Mouse (Mus musculus) erythroblast, adult 5-6 weeks (primary cell): ENCODE measurements at regions not wholly inside any gene's neighbourhood (a gene's known extent, or its start where the extent isn't known, plus 50 kb on each side); places are given as distances from the start of the nearest gene placed in this dataset.

Experiments used
- ATAC-seq: replicated peaks from 2 replicates; pipeline ENCODE4 v1.8.0; 2016; ENCODE audit warnings: moderate number of reproducible peaks, mild to moderate bottlenecking, moderate TSS enrichment, inconsistent platforms; ENCODE audit not compliant: poor library complexity, low FRiP score, severe bottlenecking

DNA sequence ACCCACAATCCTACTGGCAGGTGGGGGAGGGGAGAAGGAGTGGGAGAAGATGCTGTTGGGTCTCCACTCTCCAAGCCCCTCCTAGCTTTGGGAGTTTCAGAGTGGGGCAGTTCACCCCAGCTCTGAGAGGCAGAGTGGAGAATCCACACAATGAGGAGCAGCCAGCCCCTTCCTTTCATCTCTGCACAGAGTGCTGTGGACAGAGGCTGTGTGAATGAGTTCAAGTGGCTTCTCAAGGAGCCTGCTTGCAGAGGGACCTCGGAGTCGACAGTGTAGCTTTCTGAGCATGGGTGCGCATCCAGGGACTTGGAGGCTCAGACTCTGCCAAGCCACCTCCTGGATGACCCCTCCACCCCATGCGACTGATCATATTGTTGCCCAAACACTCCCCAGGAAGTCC, 88.9 kb upstream of the Gm26897 start:
- ATAC-seq, result no peak

GRCm38 (mm10) chr5:111647686-111648200, 86.0 kb upstream of the Gm26897 start:
- no peak for ATAC-seq

- ATAC-seq, result no peak
Observed at GRCm38 (mm10) chr5:111648481-111648880, 85.2 kb upstream of the Gm26897 start.

DNA sequence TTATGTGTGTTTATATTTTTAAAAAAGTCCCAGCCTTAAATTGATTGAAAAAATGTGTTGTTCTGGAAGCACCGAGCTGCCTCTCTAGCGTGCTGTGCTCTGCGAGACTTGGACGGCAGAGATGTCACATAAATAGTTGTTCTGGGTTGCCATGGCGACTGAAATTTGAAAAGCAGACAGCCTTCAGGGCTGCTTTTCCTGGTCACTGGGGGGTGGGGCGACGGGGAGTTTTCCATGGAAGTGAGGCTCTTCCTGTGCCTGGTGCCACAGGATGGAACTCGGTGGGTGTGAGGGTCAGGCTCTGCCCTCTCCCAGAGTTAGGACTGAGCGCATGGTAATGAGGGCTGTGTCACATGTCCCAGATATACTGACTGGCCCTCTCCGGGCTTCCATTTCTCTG, 84.7 kb upstream of the Gm26897 start:
- no peak for ATAC-seq

GRCm38 (mm10) chr5:111652472-111652871, 81.3 kb upstream of the Gm26897 start:
- ATAC-seq, result no peak

GRCm38 (mm10) chr5:111656436-111656835, 77.3 kb upstream of the Gm26897 start:
- no peak for ATAC-seq

DNA sequence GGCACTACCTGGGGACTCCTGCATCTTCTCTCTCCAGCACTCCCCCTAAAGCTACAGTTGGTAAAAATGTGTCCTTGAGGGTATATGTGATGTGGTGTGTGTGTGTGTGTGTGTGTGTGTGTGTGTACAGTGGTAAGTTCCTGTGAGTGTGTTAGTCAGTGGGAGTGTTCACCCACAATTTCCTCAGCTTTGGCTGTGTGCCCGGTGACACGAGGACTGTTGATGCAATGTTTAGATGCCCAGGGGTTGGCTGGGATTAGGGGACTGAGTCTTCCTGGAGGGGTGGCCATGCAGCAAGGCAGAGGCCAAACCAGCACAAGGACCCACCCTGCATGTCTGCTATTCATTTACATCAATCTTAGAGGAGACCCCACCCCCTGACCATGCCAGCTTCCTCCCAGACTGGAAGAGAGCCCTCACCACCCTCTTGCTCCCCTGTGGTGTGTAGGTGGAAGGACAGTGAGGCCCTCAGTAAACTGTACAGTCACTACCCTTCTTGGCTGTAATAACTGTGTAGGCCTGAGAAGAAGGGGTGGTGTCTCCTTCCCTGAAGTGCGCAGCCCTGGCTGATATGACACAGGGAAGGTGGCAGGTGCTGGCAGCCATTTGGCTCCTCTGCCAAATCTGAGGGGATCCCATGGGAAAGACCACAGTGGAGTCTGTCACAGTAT, 75.8 kb upstream of the Gm26897 start:
- no peak for ATAC-seq

DNA sequence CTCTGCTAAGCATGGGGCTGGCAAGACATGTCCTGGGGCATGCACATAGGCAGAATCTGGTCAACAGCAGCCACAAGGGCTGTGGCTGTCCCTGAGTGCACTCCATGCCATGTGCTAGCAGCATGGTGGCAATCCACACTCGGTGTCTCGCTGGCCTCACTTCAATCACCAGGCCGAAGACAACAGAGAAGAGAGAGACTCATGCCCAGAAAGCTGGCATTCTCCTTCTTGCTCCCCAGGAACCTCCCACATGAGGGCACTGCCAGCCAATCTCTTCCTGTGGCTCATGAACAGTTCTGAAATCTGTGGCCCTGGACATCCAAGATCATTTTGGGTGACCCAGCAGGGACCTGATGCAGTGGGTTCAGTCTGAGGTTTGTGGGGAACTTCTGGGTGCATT, 74.5 kb upstream of the Gm26897 start:
- ATAC-seq, result no peak

DNA sequence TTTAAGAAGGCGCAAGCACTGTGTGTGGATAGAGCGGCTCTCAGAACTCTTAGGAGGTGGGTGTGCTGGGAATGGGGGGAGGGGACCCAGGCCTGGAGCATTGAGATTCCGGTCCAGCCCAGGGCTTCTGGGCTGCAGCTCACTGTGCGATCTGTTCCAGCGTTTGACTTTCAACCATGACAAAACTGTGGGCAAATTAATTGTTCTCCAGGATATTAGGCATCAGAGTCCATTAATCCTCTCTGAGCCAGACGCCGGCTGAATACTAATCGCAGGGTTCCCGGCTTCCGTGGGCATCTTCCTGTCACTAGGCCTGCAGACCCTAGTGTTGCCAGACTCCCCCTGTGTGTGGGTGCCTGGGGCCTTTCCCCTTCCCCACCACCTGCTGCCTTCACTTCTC, 73.3 kb upstream of the Gm26897 start:
- ATAC-seq, result no peak

- no peak for ATAC-seq
Observed at GRCm38 (mm10) chr5:111660968-111661367, 72.8 kb upstream of the Gm26897 start.

DNA sequence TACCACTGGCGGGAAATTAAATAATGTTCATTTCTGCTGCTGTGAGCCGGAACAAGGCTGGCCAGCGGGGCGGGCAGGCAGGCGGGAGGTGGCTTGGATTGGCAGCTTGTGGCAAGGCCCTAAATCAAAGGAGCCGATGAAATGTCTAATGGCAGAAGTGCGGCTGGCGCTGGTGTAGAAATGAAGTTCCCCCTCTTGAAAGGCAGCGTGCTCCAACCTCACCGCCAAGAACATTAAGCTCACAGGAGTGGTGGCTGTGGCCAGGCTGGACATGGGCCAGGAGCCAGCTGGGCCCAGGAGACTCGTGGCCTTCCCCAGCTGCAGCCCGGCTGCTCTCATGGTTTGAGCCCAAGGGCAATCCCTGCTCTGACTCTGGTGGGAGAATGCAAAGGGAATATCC, 71.8 kb upstream of the Gm26897 start:
- ATAC-seq, result no peak

- ATAC-seq, result no peak
Observed at GRCm38 (mm10) chr5:111663831-111664230, 69.9 kb upstream of the Gm26897 start.

GRCm38 (mm10) chr5:111665406-111665805, 68.3 kb upstream of the Gm26897 start:
- ATAC-seq, result no peak

DNA sequence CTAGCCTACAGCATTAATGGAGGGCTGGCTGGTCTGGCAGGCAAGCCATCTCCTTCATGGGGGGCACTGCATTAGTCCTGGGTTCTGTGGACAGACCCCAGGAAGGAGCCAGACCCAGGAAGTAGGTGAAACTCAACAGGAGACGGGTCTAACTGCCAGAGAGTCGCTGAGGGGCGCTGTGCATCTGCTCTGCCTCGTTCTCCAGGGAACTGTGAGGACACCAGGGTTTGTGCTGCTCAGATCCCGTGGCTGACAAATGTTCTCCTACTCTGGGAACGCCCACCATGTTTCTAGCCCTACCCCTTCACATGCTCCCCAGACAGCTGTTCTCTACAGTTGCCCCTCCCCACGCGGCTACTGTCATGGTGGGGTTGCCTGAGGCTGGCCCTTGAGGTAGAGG, 67.7 kb upstream of the Gm26897 start:
- no peak for ATAC-seq

DNA sequence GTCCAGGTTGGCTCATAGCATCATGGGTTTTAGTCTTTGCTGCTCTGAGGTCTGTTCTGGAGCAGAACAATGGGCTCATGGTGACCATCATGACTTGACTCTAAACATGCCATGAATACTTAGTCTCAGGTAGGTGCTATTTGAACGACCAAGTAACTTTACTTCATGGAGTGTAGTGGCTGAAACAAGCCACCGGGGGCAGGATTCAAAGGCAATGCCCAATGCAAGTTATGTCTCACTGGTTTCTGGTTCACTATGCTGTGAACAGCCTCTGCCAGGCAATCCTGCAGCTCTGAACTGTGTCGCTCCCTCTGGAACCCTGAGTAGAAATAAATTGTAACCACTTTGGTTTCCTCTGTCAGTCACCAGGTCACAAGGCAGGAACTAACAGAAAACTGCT, 65.8 kb upstream of the Gm26897 start:
- ATAC-seq, result no peak

DNA sequence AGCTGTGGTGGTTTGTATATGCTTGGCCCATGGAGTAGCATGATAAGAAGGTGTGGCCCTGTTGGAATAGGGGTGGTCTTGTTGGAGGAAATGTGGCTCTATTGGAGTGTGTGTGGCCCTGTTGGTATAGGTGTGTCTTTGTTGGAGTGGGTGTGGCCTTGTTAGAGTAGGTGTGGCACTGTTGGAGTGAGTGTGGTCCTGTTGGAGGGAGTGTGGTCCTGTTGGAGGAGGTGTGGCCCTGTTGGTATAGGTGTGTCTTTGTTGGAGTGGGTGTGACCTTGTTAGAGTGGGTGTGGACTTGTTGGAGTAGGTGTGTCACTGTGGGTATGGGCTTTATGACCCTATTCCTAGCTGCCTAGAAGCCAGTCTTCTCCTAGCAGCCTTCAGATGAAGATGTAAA, 64.6 kb upstream of the Gm26897 start:
- no peak for ATAC-seq

DNA sequence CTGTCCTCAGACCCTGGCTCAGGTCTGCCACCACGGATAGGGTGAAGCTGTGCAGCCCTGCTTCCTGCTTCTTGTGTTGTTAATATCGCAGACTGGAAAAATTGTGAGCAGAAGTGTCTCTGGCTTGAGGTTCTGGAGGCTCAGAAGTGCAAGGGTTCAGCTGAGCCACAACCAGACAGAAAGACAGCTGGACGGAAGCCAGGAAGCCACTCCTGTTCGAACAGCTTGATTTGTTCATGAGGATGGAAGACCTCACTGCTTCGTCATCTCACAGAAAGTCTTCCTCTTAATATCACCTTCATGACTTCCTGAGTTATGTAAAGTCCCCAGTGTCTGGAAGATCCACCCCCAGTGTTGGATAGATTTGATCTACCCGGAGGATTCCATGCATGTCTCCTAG, 62.0 kb upstream of the Gm26897 start:
- ATAC-seq, result no peak

- ATAC-seq, result no peak
Observed at GRCm38 (mm10) chr5:111674976-111675672, 58.6 kb upstream of the Gm26897 start.

DNA sequence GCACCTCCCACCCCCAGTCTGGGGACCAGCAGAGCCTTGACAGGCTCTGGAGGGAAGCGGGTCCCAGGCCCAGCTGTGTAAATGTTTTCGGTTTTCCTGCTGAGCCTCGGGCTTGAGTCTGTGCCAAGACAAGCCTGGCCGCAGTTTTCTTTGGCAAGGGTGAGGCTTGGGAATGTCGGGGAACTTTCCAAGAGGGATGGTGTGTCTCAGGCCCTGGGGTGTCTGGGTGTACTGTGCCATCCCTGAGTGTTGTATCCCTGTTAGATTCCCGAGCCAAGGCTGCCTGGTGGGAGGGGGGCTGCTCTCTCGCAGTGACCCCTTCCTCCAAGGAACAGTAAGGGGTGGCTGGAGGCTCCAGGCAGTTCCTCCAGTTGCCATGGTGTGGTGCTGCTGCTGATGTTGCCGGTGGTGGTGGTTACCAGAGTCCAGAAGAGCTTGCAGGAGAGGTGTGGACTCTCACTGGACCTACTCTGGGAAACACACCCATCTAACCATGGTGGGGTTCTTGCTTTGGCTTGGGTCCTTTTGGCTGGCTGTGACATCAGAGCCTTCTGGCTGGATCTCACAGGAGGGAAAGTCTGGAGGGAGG, 58.0 kb upstream of the Gm26897 start:
- no peak for ATAC-seq

DNA sequence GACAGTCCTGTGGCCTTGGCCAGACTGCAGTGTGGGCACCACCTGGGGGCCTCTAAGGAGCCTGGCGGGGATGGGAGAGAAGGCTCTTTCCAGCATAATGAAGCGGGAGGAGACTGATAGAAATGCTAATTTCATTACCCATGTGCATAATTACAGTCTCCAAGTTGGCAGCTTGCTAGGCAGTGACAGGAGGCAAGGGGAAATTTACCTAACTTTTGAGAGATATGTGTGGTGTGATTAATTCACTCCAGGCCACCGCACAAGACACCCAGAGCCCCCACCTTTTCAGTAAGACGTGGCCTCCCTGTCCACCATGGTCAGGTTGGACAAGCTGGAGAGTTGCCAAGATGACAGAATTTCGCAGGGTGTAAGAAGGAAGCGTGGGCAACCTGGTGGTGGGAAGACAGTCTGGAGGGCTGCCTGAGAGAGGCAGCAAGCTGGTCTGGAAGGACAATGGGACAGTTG, 55.8 kb upstream of the Gm26897 start:
- no peak for ATAC-seq

GRCm38 (mm10) chr5:111678496-111678895, 55.2 kb upstream of the Gm26897 start:
- ATAC-seq, result no peak
